Mouse (Mus musculus): ENCODE measurements around the gene Macrod1.

The Macrod1 gene

DNA sequence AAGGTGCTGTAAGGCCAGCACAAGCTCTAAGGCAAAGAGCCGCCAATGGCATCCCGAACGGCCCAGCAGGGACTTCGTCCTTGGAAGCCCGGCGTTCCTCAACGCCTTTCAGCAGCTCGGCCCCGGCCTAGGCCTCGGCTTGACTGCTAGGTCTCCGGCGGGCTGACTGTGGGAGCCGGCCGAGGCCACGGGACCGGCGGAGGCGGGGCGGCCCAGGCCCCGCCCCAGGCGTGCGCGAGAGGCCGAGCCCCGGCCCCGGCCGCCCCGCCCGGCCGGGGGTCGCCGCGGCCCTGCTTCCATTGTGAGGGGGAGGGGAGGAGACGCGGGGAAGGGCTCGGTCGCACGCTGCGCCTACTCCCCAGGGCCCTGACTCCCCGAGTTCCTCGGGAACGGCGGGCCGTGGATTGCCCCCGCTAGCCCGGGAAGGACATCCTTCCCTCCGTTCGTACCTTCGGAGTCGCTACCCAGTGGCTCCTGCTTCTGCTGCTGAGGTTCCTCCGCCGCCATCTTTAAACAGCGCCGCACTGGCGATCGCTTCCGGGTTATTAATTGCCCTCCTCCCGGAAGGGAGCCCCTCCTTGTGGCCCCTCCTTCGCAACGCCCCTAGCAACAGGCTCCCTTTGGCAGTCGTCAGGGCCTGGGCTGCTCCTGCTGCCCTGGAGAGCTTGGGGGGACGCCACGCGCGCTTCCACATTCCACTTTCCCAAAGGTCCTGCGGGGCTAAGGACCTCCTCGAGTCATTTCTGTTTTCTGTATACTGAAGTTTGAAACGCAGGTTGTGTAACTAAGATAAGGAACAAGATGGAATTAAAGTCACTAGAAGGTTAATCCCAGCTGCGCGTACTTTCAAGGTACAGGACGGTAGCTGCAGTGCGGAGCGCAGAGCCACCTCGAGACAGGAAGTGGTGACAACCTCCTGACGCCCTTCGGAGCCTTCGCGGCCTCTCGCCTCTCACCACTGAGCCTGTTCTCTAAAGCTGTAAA is 149.4 kb downstream of the Macrod1 start, which contains the start of gene Otub1:
Otub1 (minus strand) TSS at position 564 of the 984 bp plus-strand sequence.
- DNase-seq: peak; percentile 94

DNA sequence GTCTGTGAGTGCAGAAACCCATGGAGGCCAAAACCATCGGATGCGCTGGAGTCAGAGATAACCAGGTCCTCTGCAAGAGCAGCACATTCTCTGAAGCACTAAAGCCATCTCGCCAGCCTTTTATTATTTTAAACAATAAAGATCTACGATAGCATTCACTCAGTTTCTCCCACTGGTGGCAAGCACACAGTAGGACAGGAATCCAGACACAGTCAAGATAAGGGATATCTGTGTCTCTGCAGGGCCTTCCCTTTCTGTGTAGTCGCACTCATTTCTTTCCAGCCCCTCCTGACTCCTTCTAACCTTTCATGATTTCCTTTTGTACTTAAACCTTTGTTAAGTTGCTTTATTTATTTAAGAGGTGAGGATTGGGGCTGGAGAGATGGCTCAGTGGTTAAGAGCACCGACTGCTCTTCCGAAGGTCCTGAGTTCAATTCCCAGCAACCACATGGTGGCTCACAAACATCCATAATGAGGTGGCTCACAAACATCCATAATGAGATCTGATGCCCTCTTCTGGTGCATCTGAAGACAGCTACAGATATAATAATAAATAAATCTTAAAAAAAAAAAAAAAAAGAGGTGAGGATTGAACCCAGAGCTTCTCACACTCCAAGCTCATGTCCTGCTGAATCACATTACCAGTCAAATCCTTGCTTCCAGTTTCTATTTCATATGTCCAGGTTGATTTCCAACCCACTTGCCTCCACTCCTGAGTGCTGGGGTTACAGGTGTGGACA is 153.5 kb downstream of the Macrod1 start:
- DNase-seq: no peak

DNA sequence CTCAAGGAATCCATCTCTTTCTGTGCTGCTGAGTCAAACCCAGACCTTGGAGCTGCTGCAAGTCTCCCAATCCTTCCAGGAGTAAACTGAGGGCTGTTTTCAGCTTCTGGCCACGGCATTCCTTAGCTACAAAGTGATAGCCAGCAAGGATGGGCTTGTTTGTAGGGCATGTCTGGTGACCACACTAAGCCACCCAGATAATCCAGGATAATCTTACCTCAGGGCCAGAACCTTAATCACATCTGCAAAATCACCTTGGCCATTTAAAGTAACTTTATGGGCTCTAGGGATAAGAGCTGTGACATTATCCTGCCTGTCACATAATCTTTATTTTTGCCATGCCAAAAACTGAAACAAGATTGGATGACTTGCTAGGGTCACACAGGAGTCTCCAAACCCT is 155.6 kb downstream of the Macrod1 start:
- no peak for DNase-seq

DNA sequence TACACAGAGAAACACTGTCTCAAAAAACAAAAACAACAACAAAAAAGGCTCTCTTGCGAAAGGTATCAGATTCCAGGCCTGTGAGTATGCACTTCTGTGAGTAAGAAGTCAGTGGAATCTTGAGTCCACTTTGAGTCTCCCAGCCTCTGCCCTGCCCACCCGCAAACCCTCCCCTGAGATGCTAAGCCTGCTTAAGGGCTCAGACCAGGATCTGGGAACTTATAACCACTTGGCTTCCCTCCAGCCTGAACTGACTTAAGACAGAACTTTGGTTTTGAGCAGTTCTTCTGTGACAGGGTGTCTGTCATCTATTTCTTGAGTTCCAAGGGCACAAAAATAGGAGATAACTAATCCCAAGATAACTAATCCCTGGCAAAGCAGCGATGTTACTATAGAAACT is 156.4 kb downstream of the Macrod1 start:
- no peak for DNase-seq

DNA sequence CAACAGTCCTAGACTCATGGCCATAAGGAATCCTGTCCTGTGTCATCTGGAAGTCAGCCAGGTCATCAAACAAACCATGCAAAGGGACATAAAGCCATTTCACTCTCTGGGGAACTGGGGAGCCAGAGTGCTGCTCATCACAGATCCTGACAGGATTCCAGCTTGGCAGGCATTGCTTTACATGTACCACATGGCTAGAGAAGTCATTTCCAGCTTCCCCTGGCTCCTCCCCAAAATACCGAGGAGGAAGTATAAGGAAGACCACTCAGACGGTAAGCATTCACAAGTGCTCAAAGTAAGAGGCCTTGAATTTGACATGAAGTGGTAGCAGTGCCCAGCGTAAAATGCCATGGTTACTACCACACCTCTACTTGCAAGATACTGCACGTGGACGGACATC is 157.9 kb downstream of the Macrod1 start:
- DNase-seq: no peak

DNA sequence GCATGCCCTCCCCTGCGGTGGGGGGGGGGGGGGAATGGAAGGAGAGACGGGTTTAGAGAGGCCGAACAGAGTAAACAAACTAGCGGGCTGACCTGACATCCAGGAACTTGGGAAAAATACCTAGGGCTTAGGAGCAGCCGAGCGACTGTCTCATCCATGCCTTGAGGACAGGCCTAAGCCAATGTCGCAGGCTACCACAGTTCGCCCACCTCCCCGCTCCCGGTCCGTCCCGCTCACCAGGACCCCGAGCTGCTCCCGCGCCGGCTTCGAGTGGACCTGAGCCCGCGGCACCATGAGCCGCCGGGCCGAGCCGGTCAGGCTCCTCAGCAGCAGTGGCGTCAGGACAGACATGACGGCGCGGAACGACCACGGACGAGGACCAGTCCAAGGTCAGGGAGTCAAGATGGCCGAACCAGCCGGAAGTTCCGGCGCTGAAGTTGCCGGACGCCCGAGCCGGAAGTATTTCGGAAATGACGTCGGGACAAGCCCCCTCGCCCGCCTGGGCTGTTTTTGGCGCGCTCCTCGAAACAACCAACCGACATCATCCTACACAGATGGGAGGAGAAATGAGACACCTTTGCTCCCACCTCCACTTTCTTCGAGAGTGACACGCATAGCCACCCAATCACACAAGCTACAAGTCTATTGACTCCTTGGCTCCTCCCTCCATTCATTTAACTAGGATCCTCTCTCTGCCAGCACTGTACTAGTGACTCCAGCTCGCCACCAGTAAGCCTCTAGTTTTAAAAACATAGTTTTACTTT is 160.7 kb downstream of the Macrod1 start, which contains the start of gene Cox8a:
Cox8a (minus strand) TSS at position 455 of the 764 bp plus-strand sequence.
- DNase-seq: peak; percentile 97

DNA sequence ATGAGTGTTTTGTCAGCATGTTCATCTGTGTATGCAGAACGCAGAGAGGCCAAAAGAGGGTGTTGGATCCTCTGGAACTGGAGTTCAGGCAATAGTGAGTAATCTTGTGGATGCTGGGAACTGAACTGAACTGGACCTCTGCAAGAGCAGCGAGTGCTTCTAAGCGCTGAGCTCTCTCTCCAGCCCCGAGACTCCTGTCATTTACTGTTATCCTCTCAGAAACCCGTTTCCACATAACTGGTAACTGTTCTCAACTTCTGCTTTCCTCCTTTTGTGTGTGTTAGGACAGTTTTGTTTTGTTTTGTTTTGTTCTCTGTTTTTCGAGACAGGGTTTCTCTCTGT is 161.3 kb downstream of the Macrod1 start:
- no peak for DNase-seq

DNA sequence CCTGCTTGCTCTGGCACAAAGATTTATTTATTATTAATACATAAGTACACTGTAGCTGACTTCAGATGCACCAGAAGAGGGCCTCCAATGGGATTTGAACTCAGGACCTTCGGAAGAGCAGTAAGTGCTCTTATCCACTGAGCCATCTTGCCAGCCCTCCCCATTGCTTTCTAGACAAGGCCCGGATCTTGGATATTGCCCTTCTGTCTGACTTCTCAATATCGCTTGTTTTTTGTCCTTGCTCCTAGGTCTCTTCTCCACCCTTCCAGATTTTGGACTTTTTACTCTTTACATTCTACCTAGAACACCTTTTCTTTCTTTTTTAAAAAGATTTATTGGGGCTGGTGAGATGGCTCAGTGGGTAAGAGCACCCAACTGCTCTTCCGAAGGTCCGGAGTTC is 162.1 kb downstream of the Macrod1 start:
- DNase-seq: no peak

DNA sequence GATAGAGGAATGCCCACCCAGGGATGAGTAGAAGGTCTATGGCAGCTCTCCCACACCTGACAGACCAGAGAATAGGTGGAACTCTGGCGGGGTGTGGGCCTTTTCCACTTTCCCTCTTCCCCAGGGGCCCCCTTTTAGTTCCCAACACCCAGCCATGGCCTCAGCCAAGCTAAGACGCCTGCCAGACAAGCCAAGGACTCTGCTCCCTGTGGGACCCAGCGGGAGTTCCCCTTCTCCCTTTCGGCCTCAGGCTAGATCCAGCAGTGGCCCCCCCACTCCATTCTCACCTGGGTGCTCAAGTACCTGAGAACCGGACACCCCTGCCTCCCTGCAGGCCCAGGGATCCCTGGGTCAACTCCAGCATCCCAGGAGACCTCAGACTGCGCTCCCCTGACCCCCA is 165.6 kb downstream of the Macrod1 start:
- no peak for DNase-seq

DNA sequence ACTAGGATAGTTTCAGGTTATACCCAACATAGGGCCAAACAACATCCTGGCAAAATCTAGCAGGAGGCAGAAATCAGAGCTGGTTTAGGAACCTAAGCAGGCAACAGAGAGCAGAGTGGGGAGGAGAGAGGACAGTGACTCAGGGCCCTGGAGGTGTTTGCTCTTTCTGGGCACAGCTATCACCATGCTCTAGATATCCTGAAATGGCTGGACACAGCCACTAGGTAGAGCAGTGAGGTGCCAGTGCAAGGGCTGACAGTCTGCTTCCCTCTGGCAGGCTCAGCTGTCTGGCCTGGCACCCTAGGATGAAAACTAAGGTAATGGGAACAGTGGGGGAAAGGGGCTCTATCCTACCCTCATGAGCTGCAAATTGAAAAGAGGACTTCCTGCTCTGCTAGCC is 166.9 kb downstream of the Macrod1 start:
- no peak for DNase-seq

DNA sequence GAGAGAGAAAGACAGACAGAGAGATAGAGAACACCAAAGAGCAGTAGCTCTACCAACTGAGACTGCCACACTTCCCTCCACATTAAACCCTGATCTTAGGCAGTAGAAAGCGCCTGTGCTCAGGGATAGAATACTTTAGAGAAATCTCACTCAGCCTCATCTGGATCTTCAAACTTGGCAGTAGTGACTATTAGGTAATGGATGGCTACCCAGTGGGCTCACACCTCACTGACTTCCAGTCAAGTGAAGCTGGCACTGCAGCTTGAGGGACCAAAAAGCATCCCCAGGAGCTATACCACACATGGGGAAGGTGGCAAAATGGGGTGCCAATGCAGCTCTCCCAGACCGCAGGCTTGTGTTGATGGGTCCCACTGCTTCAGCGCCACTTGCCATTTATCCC is 167.6 kb downstream of the Macrod1 start:
- DNase-seq: no peak

DNA sequence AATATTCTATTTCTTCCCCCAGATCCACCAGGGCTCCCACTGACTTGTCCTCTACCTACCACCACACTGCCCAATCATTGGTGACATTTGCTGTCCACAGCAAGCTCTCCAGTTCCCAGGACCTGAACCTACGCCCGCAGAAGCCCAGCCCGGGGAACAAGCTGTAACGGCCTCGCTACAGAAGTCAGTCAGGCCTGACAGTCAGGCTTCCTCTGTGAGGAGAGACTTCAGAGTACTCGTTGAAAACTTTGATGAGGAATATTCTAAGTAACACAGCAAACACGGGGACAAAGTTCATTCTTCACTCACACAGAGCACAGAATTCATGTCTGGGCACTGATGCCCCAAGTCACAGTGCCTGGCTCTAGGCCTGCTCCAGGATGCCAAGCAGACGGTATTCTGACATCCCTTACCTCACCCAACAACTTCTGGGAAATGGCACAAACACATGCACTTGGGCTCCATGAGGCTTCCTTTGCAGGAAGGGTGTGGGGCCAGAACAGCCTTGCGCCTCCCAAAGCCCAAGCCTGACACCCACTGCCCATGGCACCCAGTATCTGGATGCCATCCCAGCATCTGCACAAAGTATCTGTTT is 168.6 kb downstream of the Macrod1 start:
- DNase-seq: no peak

DNA sequence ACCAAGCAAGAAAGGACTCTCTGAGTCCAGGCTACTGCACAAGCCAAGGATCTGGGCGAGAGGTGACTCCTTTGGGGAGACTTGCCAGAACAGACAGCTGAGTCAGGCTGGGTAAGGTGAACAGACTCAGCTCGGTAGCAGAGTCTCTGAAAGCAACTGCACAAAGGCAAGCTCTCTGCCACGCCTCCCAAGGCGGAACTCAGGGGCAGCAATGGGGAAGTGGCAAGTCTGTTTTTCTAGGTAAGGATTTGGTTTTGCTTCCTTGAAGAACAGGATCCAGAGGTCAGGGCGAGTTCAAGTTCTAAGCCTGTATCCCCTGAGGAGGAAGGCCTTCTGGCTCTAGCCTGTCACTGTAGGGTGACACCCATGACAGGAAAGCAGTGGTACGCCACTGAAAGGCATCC is 169.9 kb downstream of the Macrod1 start:
- DNase-seq: no peak

DNA sequence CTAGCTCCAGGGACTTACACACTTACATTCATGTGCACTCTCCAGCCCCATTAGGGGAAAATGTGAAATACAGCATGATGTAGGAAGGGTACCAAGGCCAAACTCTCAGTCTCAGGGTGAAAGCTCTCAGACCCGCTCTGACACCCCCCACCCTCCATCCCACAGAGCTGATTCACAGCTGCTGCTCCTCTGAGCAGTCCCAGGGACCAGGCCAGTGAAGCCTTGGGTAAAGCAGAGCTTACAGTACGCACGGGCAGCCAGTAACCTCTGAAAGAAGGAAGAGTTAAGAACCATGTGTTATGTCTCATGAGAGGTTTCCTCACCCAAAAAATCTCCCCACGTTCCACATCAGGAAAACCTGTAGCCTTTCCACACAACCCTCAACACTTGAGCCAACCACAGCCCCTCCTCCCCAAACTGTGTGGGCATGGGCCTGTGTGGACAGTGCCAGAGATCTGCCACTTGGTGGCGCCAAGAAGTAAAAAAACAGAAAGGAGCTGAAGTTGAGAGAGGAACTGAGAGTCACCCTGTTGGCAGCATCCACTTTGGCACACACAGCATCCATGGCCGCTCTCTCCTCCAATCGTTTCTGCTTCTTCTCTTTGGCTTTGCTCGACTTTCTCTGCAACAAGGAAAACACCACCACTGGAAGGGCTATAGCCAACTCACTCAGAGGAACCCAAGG is 178.1 kb downstream of the Macrod1 start:
- DNase-seq: peak; percentile 79

DNA sequence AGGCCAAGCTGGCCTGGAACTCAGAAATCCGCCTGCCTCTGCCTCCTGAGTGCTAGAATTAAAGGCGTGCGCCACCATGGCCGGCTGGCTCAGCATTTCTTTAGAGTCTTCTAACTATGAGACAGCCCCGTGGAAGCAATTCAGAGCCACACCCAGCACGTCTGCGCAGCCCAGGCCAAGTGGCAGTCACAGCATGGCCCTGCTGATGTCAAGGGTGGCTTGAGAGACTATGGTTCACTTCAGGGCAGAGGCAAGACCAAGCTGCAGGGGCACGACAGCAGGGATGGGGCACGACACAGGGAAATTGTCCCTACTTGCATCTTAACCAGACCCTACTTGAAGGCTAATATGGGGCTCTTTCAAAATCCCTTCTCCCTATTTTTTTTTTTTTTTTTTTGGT is 178.9 kb downstream of the Macrod1 start:
- DNase-seq: no peak

DNA sequence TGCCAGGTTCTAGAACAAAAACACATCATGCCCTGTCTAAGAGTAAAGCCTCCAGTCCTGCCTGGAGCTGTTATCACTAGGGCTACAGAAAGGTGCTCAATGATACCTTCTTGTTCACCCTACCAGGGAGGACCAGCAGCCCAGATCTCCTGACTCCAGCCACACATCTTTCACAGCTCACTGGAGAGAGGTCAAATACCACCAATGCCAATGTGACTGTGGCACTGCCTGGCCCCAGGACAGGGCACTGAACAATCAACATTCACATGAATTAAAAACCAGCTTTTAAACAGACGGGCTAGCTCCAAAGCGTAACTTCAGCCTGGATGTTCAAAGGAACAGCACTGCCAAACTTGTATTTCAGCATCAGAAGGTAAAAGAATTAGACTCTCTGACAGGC is 179.4 kb downstream of the Macrod1 start:
- no peak for DNase-seq

DNA sequence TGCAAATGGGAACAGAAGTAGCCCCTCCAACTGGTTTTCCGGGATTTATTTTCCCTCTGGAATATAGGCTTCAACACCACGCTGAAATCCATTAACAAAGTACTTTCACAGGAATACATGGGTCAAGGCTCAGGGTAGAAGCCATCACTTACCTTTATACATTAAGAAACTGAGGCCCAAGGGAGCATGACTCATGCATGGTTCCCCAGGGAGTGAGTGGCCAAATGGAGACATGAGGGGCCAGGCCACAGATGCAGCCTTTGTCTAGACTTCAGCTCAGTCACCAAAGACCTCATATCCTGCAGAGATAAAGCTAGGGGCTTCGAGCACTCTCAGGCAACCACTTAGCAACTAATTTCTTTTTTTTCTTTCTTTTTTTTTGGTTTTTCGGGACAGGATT is 180.1 kb downstream of the Macrod1 start:
- DNase-seq: no peak

DNA sequence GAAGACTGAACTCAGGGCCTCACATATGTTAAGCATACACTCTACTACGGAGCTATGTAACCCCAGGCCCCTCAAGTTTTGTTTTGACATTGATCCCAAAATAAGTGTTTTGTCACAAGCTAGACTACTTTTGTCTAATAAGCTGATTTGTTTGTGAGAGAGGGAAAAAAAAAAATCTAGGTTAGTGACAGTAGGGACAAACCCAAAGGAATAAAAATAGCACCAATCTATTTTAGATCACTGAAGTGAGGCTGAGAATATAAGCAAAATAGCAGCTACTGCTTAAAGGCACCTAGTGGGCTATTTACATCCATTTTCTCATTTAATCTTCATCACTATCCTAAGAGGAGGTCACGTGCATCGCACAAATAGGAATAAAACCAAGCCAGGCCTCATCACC is 183.0 kb downstream of the Macrod1 start:
- no peak for DNase-seq

DNA sequence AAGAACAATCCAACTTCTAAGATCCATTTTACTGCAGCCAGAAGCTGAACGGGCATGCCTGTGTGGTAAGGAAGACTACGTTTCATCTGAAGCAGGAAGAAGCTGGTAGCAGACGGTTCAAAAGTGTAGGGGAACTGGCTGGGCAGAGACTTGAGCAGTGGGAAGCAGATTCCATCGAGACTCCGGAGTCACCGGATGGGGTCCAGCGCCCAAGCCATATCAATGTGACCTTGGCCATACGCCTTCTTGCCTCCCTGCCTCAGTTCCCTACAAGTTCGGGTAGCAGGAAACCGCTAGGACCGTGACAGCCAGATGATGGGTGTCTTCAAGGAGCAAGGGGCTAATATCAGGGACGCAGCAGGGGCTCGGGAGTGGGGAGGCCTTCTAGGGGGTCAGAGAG is 183.7 kb downstream of the Macrod1 start:
- DNase-seq: no peak

DNA sequence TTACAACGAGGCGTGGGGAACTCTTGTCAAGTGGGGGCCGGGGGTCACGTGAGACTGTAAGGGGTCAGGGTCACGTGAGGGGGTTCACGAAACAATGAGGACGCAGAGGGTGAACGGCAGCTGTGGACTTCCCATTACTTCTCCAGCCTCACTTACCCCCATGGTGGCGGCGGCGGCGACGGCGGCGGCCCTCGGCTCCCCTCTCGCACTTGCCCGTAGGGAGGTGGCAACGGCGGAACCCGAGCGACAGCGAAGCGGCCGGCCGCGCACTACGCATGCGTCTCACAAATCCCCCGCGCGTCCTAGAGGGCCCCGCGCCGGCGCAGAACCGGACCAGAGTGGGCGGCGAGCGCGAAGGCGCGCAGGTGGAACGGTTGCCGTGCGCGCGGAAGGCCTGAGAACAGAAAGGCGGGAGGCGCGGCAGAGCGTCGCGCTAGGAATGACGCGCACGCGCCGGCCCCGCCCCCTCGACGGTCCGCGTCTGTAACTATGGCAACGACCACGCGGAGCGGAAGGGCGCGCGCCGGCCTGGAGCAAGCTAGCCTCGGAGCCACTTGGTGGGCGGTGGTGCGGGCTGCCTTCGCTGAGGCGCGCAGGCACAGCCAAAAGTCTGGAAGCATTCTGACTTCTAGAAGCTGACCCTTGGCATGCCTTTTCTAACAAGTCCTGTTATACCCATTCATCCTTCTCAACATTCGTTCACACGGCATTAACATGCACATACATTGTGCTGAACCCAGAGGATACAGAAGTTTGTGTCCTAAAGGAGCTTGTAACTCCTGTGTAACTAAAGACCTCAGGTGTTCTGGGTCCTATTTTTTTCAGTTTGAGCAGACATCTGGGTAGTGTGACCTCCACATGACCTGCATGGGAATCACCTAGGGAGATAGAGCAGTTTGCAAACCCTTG is 184.4 kb downstream of the Macrod1 start, which contains the start of gene Naa40:
Naa40 (minus strand) TSS at position 402 of the 909 bp plus-strand sequence.
- DNase-seq: peak; percentile 94

DNA sequence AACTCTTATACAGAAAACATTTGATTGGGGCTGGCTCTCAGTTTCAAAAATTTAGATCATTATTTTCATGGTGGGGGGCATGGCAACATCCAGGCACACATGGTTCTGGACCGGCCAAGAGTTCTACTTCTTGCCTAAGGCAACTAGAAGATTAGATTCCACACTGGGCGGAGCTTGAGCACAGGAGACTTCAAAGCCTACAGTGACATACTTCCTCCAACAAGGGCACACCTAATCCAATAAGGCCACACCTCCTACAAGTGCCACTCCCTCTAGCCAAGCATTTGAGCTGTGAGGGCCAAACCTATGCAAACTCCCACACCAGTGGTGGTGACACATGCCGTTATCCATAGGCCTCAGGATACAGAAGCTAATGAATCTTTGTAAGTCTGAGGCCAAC is 189.4 kb downstream of the Macrod1 start:
- no peak for DNase-seq
